Mouse (Mus musculus): ENCODE measurements around the gene Lct. TPM values are rescaled to one million over a fixed set of nuclear protein-coding genes. Genes with fewer than 3 reads are reported as not detected.

Gene Lct
- polyA plus RNA-seq, 1 experiment from 2014 or later, result 0.19 TPM

Other genes starting within 250 kb of the Lct start
- gene Zranb3, start 225.3 kb downstream of the Lct start, polyA plus RNA-seq (2016; fragmentation: Nextera tagmentation; extraction: Ambion mirVana), result 15.0 and 16.3 TPM in 2 replicates
- gene R3hdm1, start 225.0 kb downstream of the Lct start, polyA plus RNA-seq (2016; fragmentation: Nextera tagmentation; extraction: Ambion mirVana), result 72.2 and 82.9 TPM in 2 replicates
- 63.4 and 64.7 TPM in 2 replicates for gene Ubxn4, start 84.4 kb downstream of the Lct start, polyA plus RNA-seq (2016; fragmentation: Nextera tagmentation; extraction: Ambion mirVana)
- gene Mcm6, start 31.3 kb upstream of the Lct start, polyA plus RNA-seq (2016; fragmentation: Nextera tagmentation; extraction: Ambion mirVana), result 330 and 373 TPM in 2 replicates
- 190 and 216 TPM in 2 replicates for gene Dars, start 89.0 kb upstream of the Lct start, polyA plus RNA-seq (2016; fragmentation: Nextera tagmentation; extraction: Ambion mirVana)